Mouse (Mus musculus): ENCODE measurements around the gene Nsun3.

- no peak for TF ChIP-seq CTCF (IDR thresholded peaks at IDR 0.05; ENCODE audit: low read depth, low read length)
- no peak for TF ChIP-seq POLR2A (IDR thresholded peaks at IDR 0.05; ENCODE audit: extremely low read depth, insufficient read depth, low read length)
These were observed 20.8 kb upstream of the Nsun3 start for GRCm38 (mm10) chr16:62807249-62807979.
